Mouse (Mus musculus) monocyte, adult 2 months (primary cell): ENCODE results near the gene Gm21883.
"Not testable (repeated sequence)": the region's sequence is repeated elsewhere in the genome, so short reads cannot be mapped to it uniquely, and the experiment has no call there.

Experiments used
- DNase-seq, 2 experiments: peaks; one replicate each; pipeline ENCODE4 v3.0.0; 2022; ENCODE audit warnings: low spot score in 2 of 2, low read depth in 1 of 2

Gene Gm21883

GRCm38 (mm10) chrX:31574183-31574582, at the start of gene Gm21883:
TSS of gene Gm21883 (minus strand) at chrX:31574283.
- not testable (repeated sequence) for DNase-seq

- DNase-seq: not testable (repeated sequence)
These were observed 44.7 kb upstream of the Gm21883 start, which contains the start of gene Spin2e for GRCm38 (mm10) chrX:31618820-31619219. TSS of gene Spin2e (minus strand) at chrX:31618920.
